Mouse (Mus musculus) thymus, postnatal 25 days (tissue): ENCODE measurements around the gene Mt1.

Experiments
- DNase-seq: peaks from one replicate; pipeline ENCODE4 v3.0.0; 2022

Mt1 gene

DNA sequence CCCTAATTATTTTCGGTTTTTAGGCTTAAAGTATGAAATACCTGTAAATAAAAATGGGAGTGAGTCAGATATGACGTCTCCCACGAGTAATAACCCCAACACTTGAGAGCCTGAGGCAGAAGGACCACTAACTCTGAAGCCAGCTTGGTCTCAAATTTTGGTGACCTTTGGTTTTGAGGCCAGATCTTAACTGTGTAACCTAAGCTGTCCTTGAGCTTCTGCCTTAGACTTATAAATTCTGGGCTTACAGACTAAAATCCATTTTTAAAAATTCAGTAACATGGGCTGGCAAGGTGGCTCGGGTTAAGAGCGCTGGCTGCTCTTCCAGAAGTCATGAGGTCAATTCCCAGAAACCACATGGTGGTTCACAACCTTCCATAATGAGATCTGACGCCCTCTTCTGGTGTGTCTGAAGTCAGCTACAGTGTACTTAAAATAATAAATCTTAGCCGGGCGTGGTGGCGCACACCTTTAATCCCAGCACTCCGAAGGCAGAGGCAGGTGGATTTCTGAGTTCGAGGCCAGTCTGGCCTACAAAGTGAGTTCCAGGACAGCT is 5.0 kb upstream of the Mt1 start:
- no peak for DNase-seq

- DNase-seq: no peak
Observed at GRCm38 (mm10) chr8:94174619-94175213, 4.2 kb upstream of the Mt1 start.

DNA sequence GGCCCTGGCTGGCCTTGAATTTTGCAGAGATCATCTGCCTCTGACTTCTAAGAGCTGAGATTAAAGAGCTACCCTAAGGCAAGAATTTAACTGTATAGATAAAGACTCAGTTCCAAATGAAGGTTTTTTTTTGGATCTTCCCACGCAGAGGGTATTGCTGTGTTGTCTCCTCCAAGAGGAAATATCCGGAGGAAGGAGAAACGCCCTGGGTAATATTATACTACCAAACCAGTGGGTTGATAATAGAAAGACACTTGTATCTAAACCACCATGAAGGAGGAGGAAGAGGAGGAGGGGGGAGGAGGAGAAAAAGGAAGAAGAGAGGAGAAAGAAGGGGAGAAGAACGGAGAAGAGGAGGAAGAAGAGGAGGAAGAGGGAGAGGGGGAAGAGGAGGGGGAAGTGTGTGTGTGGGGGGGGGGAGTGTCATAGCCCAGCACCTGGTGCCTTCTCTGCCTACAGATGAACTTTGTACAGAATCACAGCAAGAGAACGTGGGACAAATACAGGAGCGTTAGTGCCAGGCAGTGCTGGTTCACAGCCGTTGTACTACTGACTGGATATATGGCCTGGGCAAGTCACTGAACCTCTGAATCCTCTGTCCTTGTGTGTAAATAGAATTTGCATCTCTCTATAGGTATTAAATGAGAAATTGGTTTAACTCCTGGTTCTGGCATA is 1.0 kb upstream of the Mt1 start:
- no peak for DNase-seq

GRCm38 (mm10) chr8:94179713-94180560 is 1.1 kb downstream of the Mt1 start:
- no peak for DNase-seq

GRCm38 (mm10) chr8:94180561-94180908 is 1.7 kb downstream of the Mt1 start:
- no peak for DNase-seq

DNA sequence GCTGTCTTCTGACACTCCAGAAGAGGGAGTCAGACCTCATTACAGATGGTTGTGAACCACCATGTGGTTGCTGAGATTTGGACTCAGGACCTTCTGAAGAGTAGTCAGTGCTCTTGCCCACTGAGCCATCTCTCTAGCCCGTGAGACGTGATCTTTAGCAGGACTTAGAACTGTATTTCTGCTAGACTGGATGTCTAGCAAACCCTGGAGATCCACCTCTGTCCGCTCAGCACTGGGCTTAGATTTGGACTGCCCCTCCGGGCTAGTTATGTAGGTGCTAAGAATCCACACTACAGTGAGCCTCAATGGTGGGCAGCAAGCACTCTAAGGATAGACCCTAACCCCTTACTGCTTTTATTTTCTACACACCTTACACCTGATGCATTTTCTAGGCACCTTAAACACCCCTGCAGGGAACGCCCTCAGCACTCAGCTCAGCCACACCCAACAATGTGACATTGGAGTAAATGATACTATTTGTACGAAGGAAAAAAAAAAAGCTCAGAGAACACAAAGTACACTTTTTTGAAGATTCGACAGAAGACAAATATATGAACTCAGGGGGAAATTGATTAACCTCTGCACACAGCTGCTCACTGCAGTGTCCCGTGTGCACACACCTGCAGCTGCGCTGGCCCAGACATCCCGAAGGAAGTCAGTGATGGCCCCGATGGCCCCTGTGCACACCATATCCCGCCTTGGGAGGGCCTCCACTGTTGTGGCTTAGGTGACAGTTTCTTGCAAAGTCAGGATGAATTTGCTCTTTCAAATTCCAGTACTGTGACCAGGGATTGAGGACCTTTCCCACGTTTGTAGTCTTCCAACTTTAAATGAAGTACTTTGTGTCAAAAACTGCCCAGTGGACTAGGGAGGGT is 3.4 kb downstream of the Mt1 start:
- DNase-seq: no peak

DNA sequence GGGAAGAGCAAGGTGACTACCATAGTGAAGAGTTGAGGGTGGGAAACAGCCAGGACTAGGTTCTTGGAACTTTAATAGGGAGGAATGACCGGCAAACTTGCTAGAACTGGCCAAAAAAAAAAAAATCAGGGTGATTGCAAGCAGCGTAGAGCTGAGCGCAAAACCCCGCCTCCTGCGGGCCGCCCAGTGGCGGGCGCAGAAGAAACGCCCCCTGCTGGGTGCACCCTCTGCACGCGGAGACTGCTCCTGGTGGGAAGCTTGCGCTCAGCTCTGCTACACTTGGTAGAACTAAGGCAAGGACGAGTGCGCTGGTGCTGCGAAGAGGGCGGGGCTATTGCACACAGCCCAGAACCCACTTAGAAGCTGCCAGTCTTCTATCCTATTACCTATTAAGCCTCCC is 4.2 kb downstream of the Mt1 start:
- DNase-seq: peak; percentile 63

DNA sequence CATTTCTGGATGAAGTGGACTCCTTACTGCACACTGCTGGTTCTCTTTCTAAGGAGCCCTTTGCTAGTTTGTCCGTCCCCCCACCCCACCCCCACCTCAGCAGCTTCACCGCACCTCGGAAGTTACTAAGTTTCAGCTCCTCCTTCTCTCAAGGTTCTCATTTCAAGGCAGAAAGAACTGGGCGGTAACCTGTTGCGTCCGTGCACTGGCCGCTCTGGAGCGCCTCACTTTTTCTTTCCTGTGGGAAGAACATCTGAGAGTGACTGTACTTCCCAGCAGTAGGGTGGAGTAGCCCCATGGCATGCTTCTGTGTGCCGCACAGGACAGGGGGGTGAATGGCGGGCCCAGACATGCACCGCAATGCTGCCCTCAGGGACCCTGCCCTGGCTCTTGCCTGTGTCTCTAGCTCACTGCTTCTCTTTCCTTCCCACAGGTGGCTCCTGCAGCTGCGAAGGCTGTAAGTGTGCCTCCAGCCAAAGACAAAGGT is 5.5 kb downstream of the Mt1 start:
- DNase-seq: no peak

GRCm38 (mm10) chr8:94185791-94186190 is 6.9 kb downstream of the Mt1 start:
- DNase-seq: no peak

DNA sequence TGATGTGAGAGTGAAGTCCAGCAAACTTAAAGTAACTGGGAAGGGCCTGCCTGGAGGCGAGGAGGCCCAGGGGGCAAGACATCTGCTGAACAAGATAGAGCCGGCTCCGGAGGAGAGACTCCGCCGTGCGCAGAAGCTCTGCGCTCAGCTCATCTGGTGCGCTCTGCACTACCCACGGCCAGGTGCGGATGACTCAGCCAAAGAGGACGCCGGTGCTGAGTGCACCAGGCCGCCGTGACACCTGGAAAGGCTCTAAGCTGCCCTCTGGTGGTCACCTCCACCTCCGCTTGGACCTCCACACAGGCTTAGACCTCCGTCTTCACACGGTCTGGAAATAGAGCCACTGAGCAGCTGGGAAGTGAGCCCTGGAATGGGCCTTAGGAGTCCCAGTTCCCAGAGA is 7.7 kb downstream of the Mt1 start:
- DNase-seq: peak; percentile 78

DNA sequence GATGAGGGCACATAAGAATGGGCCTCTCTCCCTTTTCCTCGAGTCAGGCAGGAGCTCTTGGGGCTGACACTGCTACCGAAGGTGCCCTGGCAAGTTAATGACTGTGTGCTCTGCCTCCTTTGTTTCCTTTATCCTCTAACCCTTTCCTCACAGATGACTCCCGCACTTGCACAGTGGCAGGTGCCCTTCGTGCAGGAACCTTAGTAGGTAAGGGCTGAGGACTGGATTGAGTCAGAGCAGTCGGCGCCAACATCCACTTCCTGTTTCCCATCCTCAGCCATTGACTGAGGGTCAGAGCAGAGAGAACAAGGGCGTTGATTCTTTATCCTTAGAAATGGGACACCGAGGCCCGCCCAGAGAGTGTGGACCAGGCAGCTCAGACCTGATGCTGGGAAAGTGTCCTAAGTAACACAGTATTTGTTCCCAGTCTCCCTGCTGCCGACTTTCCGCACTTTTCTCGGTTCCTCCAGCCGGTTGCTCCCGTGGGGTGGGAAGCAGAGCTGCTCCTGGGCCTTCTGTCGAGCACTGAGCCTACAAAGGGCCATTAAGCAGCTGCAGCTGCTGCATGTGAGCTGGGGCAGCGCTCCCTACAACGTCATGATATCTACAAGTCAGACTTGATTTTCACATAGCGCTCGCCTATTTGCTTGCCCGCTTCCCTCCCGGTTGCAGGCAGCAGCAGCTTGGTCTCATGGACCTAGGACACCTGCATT is 8.6 kb downstream of the Mt1 start:
- DNase-seq: no peak

DNA sequence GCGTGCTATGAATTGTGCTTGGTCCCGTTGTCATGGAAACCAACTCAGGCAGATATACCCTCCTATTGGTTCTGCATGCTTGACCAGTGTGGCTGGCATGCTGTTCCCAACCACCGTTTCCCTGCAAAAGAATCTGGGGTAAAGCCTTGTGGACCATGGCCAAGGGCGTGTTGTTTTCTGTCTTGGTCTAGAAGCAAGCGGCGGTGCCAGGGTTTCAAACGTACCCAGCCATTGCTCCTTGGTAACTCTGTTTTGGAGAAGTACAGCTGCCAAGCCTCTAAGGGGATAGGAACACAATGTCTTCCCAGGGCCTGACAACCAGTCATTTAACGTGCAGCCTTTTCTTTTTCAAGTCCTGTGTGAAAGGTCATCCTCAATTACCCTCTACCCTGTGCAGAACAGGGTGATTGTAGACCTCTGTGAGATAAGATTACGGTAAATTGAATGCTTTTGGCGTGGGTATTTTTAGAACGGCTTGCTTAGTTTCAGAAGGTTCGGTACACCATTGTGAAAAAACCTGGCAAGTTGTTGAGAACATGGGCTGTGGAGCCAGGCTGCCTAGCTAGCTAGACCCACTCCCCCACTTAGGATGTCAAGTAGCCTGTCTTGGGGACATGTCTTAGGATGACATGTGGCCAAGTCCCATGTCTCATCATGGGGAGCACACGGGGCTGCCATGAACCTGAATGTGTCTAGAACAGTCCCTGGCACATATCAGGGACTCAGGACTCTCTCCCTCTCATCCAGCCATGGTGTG is 10.6 kb downstream of the Mt1 start:
- no peak for DNase-seq

DNA sequence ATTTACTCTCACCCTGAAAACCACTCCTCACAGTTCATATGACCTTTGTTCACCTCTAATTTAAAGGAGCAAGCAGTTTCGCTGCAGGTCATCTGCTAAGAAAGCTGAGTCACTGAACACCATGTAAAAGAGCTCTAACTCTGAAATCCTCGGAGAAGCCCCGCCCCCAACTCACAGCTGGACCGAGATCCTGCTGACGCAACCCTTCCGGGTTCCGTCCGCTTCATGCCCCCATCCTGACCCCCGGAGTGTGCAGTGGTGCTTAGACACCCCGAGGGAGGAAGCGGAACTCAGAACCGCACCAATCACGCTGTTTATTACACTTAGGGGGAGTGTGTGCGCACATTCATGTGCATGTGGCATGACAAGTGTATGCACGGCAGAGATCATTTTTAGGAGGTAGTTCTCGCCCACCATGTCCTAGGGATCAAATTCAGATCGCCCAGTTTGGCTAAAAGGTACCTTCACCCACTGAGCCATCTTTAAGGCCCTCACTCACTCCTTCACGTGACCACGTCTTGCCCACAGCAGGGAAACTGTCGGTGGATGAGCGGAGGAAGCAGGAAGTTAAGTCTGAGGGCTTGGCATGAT is 12.3 kb downstream of the Mt1 start:
- peak; percentile 78 for DNase-seq

- no peak for DNase-seq
Observed at GRCm38 (mm10) chr8:94192926-94193325, 14.0 kb downstream of the Mt1 start.

DNA sequence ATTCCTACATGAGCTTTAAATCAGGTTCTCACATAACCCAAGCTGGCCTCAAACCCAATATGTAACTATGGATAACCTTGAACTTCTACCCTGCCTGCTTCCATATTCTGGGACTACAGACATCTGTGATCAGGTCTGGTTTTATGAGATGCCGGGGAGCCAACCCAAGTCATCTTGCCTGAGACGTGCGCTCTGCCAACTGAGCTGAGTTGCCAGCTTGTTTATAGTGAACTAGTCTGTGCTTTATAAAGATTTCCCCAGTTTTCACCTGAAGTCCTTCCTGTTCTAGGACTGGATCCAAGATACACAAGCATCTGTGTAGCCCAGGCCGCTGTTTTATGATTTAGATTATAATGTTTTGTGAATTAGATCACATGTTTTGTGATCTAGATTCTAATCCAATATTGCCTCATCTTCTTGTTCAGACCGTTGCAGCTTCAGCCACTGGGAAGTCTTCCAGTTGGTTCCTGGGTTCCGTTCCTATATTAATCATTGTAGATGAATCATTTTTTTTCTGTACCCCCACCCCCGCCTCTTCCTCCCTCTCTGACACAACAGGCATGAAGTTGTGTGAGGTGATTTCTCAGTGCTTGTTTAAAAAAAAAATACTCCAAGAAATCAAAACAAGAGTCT is 15.8 kb downstream of the Mt1 start:
- no peak for DNase-seq

DNA sequence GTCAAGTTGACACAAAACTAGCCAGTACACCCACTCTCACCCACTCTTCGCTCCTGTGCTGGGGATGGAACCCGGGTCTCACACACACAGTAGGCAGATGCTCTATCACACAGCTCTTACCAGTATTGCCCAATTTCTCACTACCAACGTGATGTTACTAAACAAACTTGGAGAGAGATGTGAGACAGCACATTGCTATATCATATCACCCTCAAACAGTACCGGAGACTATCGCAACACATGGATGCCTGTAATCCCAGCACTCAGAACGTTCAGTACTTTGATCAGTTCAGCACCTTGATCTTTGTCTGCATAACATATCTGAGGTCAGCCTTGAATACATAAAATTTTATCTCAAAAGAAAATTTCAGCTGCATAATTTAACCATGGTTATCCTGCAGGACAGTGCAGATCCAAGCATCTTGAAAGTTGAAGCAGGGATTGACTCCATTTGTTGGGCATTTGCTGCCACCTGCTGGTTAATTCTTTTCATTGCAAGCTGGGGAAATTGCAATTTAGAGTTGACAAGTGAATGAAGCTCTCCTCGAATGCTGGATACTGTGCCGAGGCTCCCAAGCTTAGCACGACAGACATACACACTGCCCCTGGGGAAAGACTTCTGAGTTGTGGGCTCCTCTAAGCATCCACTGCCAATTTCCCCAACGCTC is 20.5 kb downstream of the Mt1 start:
- peak; percentile 53 for DNase-seq

DNA sequence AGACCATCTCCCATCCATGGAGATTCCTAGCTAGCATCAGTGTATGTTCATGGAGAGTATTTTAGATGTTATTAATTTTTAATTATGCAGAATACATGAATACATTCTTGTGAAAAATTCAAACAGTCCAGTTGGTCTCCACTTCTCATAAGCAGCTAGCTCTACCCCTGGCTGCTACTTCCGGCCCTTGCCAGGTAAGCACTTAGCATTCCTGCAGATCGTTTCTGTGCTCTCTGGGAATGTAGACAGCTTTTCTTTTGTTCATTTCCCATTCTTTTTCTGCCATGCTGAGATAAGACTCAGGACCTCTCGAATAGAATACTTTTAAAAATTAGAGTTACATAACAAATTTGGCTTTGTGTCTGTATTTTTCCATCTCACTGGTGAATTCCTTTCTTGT is 25.2 kb downstream of the Mt1 start:
- DNase-seq: no peak

- peak; percentile 55 for DNase-seq
Observed at GRCm38 (mm10) chr8:94205736-94206135, 26.9 kb downstream of the Mt1 start.

GRCm38 (mm10) chr8:94206256-94206655 is 27.4 kb downstream of the Mt1 start:
- no peak for DNase-seq

DNA sequence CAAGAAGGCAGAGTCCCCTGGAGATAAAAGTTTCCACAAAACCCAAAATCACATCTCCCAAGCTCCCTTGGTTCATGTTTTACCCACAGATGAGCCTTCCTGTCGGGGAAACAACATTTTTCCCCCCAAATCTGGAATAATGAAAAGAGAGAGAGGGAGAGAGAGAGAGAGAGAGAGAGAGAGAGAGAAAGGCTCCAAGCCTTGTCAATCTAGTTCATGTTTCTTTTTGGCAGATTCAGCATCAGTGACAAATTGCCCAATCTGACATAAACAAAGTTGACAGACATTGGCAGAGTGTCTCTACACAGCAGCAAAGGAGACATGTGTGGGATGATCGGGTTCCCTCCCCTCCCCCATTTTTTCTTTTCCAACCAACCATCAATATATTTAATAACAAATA is 28.6 kb downstream of the Mt1 start:
- no peak for DNase-seq
